Mouse (Mus musculus): ENCODE data around the gene Tspan9. TPM values are rescaled to one million over a fixed set of nuclear protein-coding genes. Genes with fewer than 3 reads are reported as not detected.

Gene Tspan9
- polyA plus RNA-seq, 1 experiment from 2014 or later = 102 TPM

DNA sequence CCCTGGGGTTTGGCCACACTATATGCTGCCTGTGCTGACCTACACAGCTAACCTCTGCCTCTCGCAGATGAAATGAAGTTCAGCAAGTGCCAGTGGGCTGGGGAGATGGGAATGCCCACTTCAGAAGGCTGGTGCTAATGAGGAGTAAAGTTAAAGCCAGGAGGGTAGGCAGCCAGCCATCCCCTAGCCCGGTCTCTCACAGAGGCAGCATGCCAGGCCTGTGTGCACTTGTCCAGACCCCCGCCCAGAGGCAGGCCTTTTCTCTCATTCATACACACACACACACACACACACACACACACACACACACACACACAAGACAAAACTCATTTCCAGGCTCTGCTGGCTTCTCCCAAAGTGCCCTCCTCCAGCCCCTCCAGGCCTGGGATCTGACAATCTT is 142.6 kb downstream of the Tspan9 start:
- Histone ChIP-seq H3K36me3 (ENCODE audit: insufficient read depth, low read length) (no peaks in the 10 kb centered on the region), H3K9ac (ENCODE audit: low read depth, low read length) (no peak overlapping the region), H3K4me1 (replicated peaks; ENCODE audit: insufficient read depth, low read length) (0 out of 2 replicates have a peak, but pooled peaks cover 4% of the 10 kb centered on the region), H3K4me2 (ENCODE audit: low read length) (no peak overlapping the region), H3K27ac (no peak overlapping the region), H3K4me3 (replicated peaks; ENCODE audit: low read depth, low read length) (no peak overlapping the region), H3K27me3 (ENCODE audit: insufficient read depth, low read length) (no peaks in the 10 kb centered on the region), H3K9me3 (replicated peaks; ENCODE audit: low read length) (no peaks in the 10 kb centered on the region)
- 90% methylated on average over 2 of the region's 3 CpGs for WGBS
- TF ChIP-seq CTCF (IDR thresholded peaks at IDR 0.05; ENCODE audit: low read depth) = no peak
- no peak for ATAC-seq (replicated peaks; ENCODE audit: low FRiP score, low read depth)
- DNase-seq (ENCODE audit: low spot score) = no peak

DNA sequence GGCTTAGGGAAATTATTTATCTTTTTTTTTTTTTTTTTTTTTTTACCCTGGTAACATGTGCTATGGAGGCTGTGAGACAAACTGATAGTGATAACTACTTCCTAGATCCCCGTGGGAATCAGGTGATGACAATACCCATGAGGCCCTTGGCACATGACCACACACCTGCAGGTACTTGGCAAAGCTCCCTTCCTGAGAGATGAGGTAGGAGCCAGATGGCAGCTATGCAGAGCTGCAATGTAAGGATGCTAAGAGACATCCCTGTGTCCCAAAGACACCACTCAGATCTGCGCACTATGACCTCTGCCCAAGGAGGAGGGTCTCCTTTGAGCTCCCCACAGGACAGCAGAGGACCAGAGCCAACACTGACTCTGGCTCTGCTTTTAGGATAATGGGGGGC is 144.3 kb downstream of the Tspan9 start:
- H3K36me3 ChIP-seq (ENCODE audit: insufficient read depth, low read length) = no peaks in the 10 kb centered on the region
- H3K4me1 ChIP-seq (replicated peaks; ENCODE audit: insufficient read depth, low read length) = 0 out of 2 replicates have a peak, but pooled peaks cover 4% of the 10 kb centered on the region
- DNase-seq (ENCODE audit: low spot score) = no peak
- no peak overlapping the region for H3K4me3 ChIP-seq (replicated peaks; ENCODE audit: low read depth, low read length)
- no peaks in the 10 kb centered on the region for H3K9me3 ChIP-seq (replicated peaks; ENCODE audit: low read length)
- WGBS = 88% methylated on average over 2 of the region's 2 CpGs
- H3K27me3 ChIP-seq (ENCODE audit: insufficient read depth, low read length) = no peaks in the 10 kb centered on the region
- H3K4me2 ChIP-seq (ENCODE audit: low read length) = no peak overlapping the region
- H3K27ac ChIP-seq = no peak overlapping the region
- no peak for ATAC-seq (replicated peaks; ENCODE audit: low FRiP score, low read depth)
- no peak for TF ChIP-seq CTCF (IDR thresholded peaks at IDR 0.05; ENCODE audit: low read depth)
- no peak overlapping the region for H3K9ac ChIP-seq (ENCODE audit: low read depth, low read length)

DNA sequence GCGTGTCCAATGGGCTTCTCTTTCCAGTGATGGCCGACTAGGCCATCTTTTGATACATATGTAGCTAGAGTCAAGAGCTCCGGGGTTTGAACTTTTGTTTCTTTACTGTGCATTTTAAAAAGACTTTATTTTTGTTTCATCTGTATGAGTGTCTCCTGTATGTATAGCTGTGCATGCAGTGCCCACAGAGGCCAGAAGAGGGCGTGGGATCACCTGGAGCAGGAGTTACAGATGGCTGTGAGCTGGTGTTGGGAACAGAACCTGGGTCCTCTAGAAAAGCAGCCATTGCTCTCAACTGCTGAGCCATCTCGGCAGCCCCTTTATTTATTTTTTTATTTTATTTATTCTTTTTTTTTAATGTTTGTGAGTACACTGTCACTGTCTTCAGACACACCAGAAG is 146.5 kb downstream of the Tspan9 start:
- Histone ChIP-seq H3K4me2 (ENCODE audit: low read length) (no peak overlapping the region), H3K9me3 (replicated peaks; ENCODE audit: low read length) (no peaks in the 10 kb centered on the region), H3K27me3 (ENCODE audit: insufficient read depth, low read length) (no peaks in the 10 kb centered on the region), H3K9ac (ENCODE audit: low read depth, low read length) (no peak overlapping the region), H3K4me1 (replicated peaks; ENCODE audit: insufficient read depth, low read length) (no peaks in the 10 kb centered on the region), H3K4me3 (replicated peaks; ENCODE audit: low read depth, low read length) (no peak overlapping the region), H3K36me3 (ENCODE audit: insufficient read depth, low read length) (no peaks in the 10 kb centered on the region), H3K27ac (no peak overlapping the region)
- DNase-seq (ENCODE audit: low spot score) (no peak), ATAC-seq (replicated peaks; ENCODE audit: low FRiP score, low read depth) (no peak)
- 84% methylated on average over 5 of the region's 5 CpGs for WGBS
- TF ChIP-seq CTCF (IDR thresholded peaks at IDR 0.05; ENCODE audit: low read depth) = peak; percentile 28; the same call in 1 of the 2 replicates

DNA sequence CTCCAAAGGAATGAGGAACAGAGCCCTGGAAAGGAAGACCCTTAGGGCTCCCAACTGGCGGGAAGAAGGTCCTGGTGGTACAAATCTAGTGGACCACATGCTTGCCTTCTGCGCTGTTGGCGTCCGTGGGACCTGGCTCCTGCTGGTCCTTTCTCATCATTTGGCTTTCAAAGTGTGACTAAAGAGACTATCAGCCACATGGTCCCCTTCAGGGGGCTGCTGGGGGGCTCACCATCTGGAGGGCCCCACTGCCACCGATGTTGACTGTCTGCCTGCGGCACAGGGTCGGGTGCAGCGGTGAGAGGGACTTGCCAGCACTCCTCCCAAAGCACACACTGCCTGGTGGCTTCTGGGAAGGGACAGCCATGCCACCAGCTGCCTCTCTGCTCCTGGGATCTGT is 150.4 kb downstream of the Tspan9 start:
- no peak overlapping the region for H3K4me2 ChIP-seq (ENCODE audit: low read length)
- no peak overlapping the region for H3K4me3 ChIP-seq (replicated peaks; ENCODE audit: low read depth, low read length)
- no peaks in the 10 kb centered on the region for H3K9me3 ChIP-seq (replicated peaks; ENCODE audit: low read length)
- H3K36me3 ChIP-seq (ENCODE audit: insufficient read depth, low read length) = no peaks in the 10 kb centered on the region
- no peak overlapping the region for H3K9ac ChIP-seq (ENCODE audit: low read depth, low read length)
- ATAC-seq (replicated peaks; ENCODE audit: low FRiP score, low read depth) (no peak), DNase-seq (ENCODE audit: low spot score) (no peak)
- TF ChIP-seq CTCF (IDR thresholded peaks at IDR 0.05; ENCODE audit: low read depth) = no peak
- H3K27me3 ChIP-seq (ENCODE audit: insufficient read depth, low read length) = no peaks in the 10 kb centered on the region
- WGBS = 95% methylated on average over 8 of the region's 8 CpGs
- H3K27ac ChIP-seq = no peak overlapping the region
- peaks cover 4% of the 10 kb centered on the region for H3K4me1 ChIP-seq (replicated peaks; ENCODE audit: insufficient read depth, low read length)

DNA sequence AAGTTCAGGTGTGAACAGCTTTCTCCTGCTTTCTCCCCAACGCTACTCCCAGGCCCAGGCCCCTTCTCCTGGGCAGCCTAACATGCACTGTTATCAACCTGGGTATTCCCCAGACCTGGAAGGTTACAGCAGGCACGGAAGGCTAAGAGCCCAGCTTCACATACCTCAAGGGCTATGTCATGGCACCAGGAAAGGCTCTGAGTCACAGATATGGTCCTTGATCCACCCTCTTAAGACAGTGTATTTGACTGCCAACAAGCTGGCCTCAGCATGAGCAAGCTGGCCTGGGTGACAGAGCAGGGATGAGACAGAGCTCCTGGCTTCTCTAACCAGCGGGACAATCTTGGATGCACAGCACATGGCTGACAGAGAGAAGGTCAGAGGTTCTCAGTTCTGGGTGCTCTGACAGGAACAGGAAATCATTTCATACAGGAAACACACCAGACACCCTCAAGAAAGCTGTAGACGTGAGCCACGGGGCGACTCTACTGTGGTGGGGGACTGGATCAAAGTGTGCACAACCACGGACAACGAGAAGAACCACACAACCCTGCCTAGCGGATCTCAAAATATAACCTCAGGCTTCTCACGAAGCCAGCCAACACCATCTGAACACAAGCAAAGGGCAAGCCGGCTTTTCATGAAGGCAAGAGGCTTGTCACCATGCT is 151.8 kb downstream of the Tspan9 start:
- Histone ChIP-seq H3K4me2 (ENCODE audit: low read length) (no peak overlapping the region), H3K4me3 (replicated peaks; ENCODE audit: low read depth, low read length) (no peak overlapping the region), H3K27ac (no peak overlapping the region), H3K27me3 (ENCODE audit: insufficient read depth, low read length) (no peaks in the 10 kb centered on the region), H3K36me3 (ENCODE audit: insufficient read depth, low read length) (no peaks in the 10 kb centered on the region), H3K9me3 (replicated peaks; ENCODE audit: low read length) (no peaks in the 10 kb centered on the region), H3K9ac (ENCODE audit: low read depth, low read length) (no peak overlapping the region), H3K4me1 (replicated peaks; ENCODE audit: insufficient read depth, low read length) (peaks cover 4% of the 10 kb centered on the region)
- TF ChIP-seq CTCF (IDR thresholded peaks at IDR 0.05; ENCODE audit: low read depth) = no peak
- peak; percentile 23 for DNase-seq (ENCODE audit: low spot score)
- ATAC-seq (replicated peaks; ENCODE audit: low FRiP score, low read depth) = no peak
- WGBS = 62% methylated on average over 11 of the region's 11 CpGs

DNA sequence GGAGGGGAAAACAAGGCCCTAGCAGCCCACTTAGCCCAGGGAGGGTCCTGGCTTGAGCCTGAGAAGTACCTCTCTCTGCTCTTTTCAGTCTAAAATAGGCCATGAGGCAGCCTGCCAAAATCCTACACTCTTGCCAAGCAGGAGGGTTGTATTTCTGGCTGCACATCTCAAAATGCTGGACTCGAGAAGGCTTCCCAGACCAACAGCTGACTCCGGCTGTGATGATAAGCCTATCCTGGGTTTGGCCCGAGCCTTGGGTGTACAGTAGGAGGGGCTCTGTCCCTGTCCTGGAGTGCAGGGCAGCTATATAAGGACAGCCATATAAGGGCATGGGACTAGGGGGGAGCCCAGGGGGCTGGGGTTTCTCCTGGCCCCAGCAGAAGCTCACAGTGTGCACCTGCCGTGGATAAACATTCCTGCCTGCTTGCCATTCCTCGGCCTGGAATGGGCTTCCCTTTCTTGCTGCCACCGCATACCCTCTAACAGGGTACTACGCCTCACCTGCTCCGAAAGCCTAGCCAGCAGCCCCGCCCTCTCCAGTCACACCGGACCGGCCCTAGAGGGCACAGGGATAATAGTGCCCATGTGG is 153.7 kb downstream of the Tspan9 start:
- Histone ChIP-seq H3K9me3 (replicated peaks; ENCODE audit: low read length) (no peaks in the 10 kb centered on the region), H3K4me1 (replicated peaks; ENCODE audit: insufficient read depth, low read length) (peaks cover 7% of the 10 kb centered on the region), H3K9ac (ENCODE audit: low read depth, low read length) (no peak overlapping the region), H3K4me3 (replicated peaks; ENCODE audit: low read depth, low read length) (no peak overlapping the region), H3K4me2 (ENCODE audit: low read length) (no peak overlapping the region), H3K27ac (no peak overlapping the region), H3K27me3 (ENCODE audit: insufficient read depth, low read length) (no peaks in the 10 kb centered on the region), H3K36me3 (ENCODE audit: insufficient read depth, low read length) (no peaks in the 10 kb centered on the region)
- WGBS = 60% methylated on average over 11 of the region's 11 CpGs
- TF ChIP-seq CTCF (IDR thresholded peaks at IDR 0.05; ENCODE audit: low read depth) = 0 out of 2 replicates have a peak, but pooled peaks have one; percentile 7
- ATAC-seq (replicated peaks; ENCODE audit: low FRiP score, low read depth) (peak; percentile 50; the same call in 1 of the 2 replicates), DNase-seq (ENCODE audit: low spot score) (peak; percentile 54)

Data from kidney, postnatal 0 days (tissue).